Mouse (Mus musculus) T-cell, adult 66 days (primary cell): ENCODE measurements around the gene Mgp. TPM values are rescaled to one million over a fixed set of nuclear protein-coding genes. Genes with fewer than 3 reads are reported as not detected.

Experiments
- total RNA-seq, 2 experiments: library from RNA; stranded (reverse); gene quantifications; 3 replicates in 1 of 2; 4 replicates in 1 of 2; pipeline ENCODE4 v1.2.4; 2023

Mgp gene
- not detected for total RNA-seq

DNA sequence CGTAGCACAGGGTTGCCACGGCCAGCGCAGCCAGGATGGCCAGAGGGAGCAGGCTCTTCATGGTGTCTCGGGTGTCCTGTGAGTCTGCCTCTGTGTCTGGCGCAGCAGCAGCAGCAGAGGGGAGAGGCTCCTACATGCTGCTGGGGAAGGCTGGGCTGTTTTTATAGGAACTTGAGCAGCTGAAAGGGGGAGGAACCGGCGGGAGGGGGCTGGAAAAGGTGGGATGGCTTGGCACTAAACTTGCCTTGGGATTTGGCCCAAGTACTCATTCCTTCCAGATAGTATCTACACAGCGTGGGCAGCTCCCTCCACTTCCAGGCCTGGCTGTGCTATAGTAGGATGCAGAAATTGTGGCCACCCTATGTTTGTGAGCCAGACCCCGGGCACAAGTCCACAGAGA lies at the start of gene Mgp:
Gene Mgp, minus strand, starts transcription at position 154 of the 400 bp plus-strand sequence.

DNA sequence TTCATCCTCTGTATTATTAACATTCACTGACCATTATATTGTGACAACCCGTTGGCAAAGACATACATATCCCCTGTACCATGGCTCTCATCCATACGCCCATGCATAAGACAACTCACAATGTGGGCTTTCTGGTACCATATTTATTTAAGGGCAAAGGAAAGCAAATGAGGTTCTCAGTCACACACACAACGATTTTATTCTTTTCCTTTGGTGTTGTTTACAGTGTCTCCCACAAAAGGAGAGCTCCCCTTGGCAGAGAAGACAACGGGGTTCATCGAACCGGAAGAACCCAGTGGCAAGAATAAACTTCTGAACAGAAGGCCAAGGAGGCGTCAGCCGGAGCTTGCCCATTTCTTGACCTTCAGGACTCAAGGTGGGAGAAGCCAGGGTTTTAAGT lies 47.9 kb upstream of the Mgp start, which contains the start of gene Pde6h:
Gene Pde6h, plus strand, starts transcription at position 301 of the 400 bp plus-strand sequence.

DNA sequence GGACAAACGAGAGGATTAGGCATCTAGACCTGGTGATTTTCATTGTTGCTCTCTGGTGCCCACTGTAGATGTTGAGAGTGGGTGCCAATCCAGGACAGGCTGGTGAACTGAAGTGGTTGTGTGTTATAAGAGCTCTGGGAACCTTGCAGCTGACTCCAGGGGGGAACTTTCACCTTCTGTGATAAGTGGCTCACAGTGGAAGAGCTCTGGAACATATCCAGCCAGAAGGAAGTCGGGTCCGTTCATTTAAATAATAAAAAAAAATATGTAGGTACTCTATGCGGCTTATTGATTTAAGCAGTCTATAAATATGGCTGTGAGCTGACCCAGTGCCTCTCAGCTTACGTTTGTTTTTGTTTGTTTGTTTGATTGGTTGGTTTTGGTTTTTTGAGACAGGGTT lies 46.5 kb upstream of the Mgp start, which contains the start of gene Erp27:
Gene Erp27, minus strand, starts transcription at position 101 of the 400 bp plus-strand sequence.

DNA sequence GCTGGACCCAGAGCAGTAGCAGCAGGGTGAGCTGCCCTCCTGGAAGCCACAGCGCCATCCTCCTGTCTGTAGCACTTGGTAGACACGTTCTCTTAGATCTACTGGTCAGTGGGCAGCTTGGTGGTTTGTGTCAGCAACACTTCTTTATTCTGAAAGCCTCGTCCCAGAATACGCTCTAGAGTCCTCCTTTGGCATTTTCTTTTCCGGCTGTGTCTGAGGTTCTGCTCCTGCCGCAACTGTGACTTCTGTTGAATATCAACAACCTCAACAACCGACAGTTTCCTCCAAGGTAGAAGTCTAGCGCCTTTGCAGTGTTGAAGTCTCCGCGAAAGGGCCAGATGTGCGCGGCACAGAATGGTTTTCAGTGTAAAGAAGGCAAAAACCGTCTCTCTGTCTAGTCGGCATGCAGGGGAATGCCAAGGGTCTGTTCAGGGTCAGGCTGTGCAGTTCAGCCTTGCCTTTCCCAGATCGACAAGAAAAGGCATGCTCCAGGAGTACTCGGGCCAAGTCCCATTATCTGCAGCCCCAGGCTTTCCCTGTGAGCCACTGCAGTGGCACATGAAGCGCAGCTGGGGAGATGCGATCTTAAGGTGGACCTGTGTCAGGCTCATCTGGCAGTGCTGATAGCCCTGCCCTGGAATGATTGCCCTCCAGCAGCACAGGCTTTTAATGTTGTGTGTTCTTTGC lies 18.3 kb downstream of the Mgp start, which contains the start of gene Art4:
Gene Art4, minus strand, starts transcription at position 548 of the 687 bp plus-strand sequence.

DNA sequence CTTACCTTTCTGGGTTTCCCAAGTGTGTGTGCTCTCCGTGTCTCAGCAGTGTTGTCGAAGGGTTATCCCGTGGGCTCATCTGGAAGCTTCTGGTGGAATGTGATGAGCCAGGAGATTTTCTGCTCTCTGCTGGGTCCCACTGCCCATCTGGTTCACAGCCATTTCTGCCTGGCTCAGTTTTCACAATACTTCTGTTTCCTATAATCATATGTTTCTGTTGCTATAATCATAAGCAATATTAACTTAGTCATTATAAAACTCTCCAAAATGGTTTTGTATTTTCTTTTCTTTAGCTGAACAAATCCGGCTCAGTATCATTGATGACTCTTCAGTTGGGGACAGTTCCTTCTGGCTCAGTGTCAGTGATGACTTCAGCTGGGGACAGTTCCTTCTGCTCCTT lies 40.3 kb downstream of the Mgp start, which contains the start of gene Smco3:
Gene Smco3, minus strand, starts transcription at position 101 of the 400 bp plus-strand sequence.

DNA sequence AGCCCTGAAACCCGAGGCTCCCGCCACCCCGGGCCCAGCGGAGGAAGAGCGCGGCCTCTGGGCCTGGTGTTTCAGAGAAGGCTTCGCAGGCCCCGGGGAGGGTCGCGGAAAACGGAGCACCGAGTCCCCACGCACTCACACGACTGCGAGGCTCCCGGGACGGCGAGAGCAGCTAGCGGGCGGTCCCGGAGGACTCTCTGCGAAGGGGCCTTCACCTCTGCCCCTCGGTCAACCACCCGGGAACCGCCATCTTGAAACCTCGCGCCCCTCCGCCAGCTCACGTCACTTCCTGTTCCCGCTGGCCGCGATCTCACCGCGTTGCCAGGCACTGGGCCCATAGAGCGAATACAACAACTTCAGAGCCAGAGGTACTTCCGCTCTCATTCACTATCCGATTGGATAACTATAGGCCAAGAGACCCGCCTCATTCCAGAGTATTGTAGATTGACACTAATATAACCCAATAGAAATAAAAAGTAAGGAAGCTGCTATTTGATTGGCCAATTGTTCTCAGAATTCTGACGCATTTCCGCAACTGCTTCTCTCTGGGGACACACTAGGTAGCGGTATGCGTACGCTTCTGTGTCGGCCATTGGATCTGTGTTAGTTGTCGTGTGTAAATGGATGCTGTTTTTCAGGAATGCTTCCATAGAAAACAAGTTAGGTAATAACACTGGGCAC lies 47.6 kb downstream of the Mgp start, which contains the start of gene Wbp11:
Gene Wbp11, minus strand, starts transcription at position 353 of the 681 bp plus-strand sequence.

DNA sequence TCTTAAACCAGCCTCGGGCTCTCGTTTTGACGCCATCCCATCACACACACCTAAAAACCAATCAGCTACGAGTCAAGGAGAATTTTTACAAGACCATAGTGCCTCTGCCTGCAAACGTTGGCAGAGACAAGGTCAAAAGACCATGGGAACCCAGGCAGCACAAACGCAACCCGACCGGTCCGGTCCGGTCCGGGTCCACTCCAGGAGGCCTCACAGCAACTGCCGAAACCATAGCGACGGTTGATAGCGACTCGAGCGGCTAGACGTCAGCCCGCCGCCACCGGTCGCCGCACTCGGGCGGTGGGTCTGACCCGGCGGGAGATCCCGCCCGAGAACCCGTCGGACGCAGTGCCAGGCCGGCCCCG lies 48.1 kb downstream of the Mgp start, which contains the start of gene BC049715:
Gene BC049715, plus strand, starts transcription at position 111 of the 365 bp plus-strand sequence.

Other genes with a start within 250 kb of the Mgp start
- gene Plbd1, start 213.9 kb downstream of the Mgp start, total RNA-seq = 1 to 10 TPM; 2.9 to 5.1 TPM
- gene Gucy2c, start 94.1 kb downstream of the Mgp start, total RNA-seq = not detected
- gene Hist4h4, start 71.4 kb downstream of the Mgp start, total RNA-seq = 10 to 100 TPM; 19.9 to 23.3 TPM
- 10 to 100 TPM; 73.5 to 81.5 TPM for gene H2afj, start 67.6 kb downstream of the Mgp start, total RNA-seq
- 1 to 10 TPM; 4.2 to 9.3 TPM for gene BC049715, start 48.2 kb downstream of the Mgp start, total RNA-seq
- gene Wbp11, start 47.6 kb downstream of the Mgp start, total RNA-seq = 100 to 1,000 TPM; 158 to 169 TPM
- under 1 TPM in 1 of 2 experiments, not detected in 1; 0.41 TPM for gene Smco3, start 40.4 kb downstream of the Mgp start, total RNA-seq
- 1 to 10 TPM; 4.6 to 7.1 TPM for gene Art4, start 18.1 kb downstream of the Mgp start, total RNA-seq
- 10 to 100 TPM; 19.5 to 22.2 TPM for gene Erp27, start 46.4 kb upstream of the Mgp start, total RNA-seq
- under 1 TPM in 1 of 2 experiments, not detected in 1; 0.09 TPM for gene Pde6h, start 48.0 kb upstream of the Mgp start, total RNA-seq
- gene Arhgdib, start 66.1 kb upstream of the Mgp start, total RNA-seq = 1,000 to 10,000 TPM; 1,038 to 1,047 TPM